Mouse (Mus musculus) limb, embryonic 15.5 days (tissue): ENCODE results near the gene Slc5a3. TPM values are rescaled to one million over a fixed set of nuclear protein-coding genes. Genes with fewer than 3 reads are reported as not detected.

ENCODE experiments used
- ATAC-seq: fragments of 200-750 bp; cut with Nextera tagmentation; 2 replicates; pipeline ENCODE4 v1.8.0; 2017; ENCODE audit warnings: low read depth, moderate TSS enrichment; ENCODE audit not compliant: insufficient number of reproducible peaks, low FRiP score, low TSS enrichment
- H3K27ac ChIP-seq: fragments of 300-500 bp; sonication (generic); 2 replicates; pipeline ENCODE4 v1.5.1; 2015; ENCODE audit warnings: moderate library complexity, mild to moderate bottlenecking, inconsistent platforms
- H3K27me3 ChIP-seq: fragments of 300-500 bp; sonication (generic); 2 replicates; pipeline ENCODE4 v1.6.1; 2015; ENCODE audit warnings: inconsistent platforms
- H3K36me3 ChIP-seq: fragments of 300-500 bp; sonication (generic); 2 replicates; pipeline ENCODE4 v1.6.1; 2015; ENCODE audit warnings: inconsistent platforms
- H3K4me1 ChIP-seq: fragments of 300-500 bp; sonication (generic); 2 replicates; pipeline ENCODE4 v1.6.1; 2015; ENCODE audit warnings: inconsistent platforms
- H3K4me2 ChIP-seq: fragments of 300-500 bp; sonication (generic); 2 replicates; pipeline ENCODE4 v1.6.1; 2015; ENCODE audit warnings: mild to moderate bottlenecking, inconsistent platforms
- H3K4me3 ChIP-seq: fragments of 300-500 bp; sonication (generic); 2 replicates; pipeline ENCODE4 v1.5.1; 2015; ENCODE audit warnings: mild to moderate bottlenecking, inconsistent platforms
- H3K9ac ChIP-seq: fragments of 300-500 bp; sonication (generic); 2 replicates; pipeline ENCODE4 v1.6.1; 2015; ENCODE audit warnings: inconsistent platforms
- H3K9me3 ChIP-seq: fragments of 300-500 bp; sonication (generic); 2 replicates; pipeline ENCODE4 v1.6.1; 2016; ENCODE audit warnings: inconsistent platforms
- WGBS: fragments of 180-500 bp; shearing (Covaris S2); methylation state at CpG from one replicate; pipeline ENCODE4 v1.1.7; 2015; 5-methylcytosine and 5-hydroxymethylcytosine counted together
- polyA plus RNA-seq: library from polyadenylated mRNA; unstranded; fragments of >200 nt; fragmentation: Nextera tagmentation; extraction: Ambion mirVana; gene quantifications from 2 replicates; pipeline ENCODE4 v1.2.1, GENCODE M21; 2015

The Slc5a3 gene
- polyA plus RNA-seq, 1 experiment from 2014 or later = 7.8 TPM

GRCm38 (mm10) chr16:92105631-92106030 lies 47.5 kb downstream of the Slc5a3 start:
- Histone ChIP-seq H3K9ac (no peak overlapping the region), H3K9me3 (no peaks in the 10 kb centered on the region), H3K27ac (no peak overlapping the region), H3K4me1 (0 out of 2 replicates have a peak, but pooled peaks cover 5% of the 10 kb centered on the region), H3K4me3 (no peak overlapping the region), H3K4me2 (no peak overlapping the region), H3K27me3 (no peaks in the 10 kb centered on the region), H3K36me3 (peaks cover 7% of the 10 kb centered on the region; the same call in 1 of the 2 replicates)
- ATAC-seq = no peak
- WGBS = 75% methylated on average over 3 of the region's 3 CpGs

- Histone ChIP-seq H3K9me3 (no peaks in the 10 kb centered on the region), H3K4me2 (no peak overlapping the region), H3K4me1 (0 out of 2 replicates have a peak, but pooled peaks cover 3% of the 10 kb centered on the region), H3K9ac (no peak overlapping the region), H3K27me3 (no peaks in the 10 kb centered on the region), H3K27ac (no peak overlapping the region), H3K36me3 (peaks cover 11% of the 10 kb centered on the region), H3K4me3 (no peak overlapping the region)
- WGBS = 91% methylated on average over 5 of the region's 5 CpGs
- no peak for ATAC-seq
Measured at GRCm38 (mm10) chr16:92107346-92107745, 49.2 kb downstream of the Slc5a3 start.

- H3K9me3 ChIP-seq = no peaks in the 10 kb centered on the region
- peaks cover 18% of the 10 kb centered on the region for H3K36me3 ChIP-seq
- no peak overlapping the region for H3K4me3 ChIP-seq
- no peaks in the 10 kb centered on the region for H3K27me3 ChIP-seq
- peaks cover 26% of the 10 kb centered on the region for H3K4me1 ChIP-seq
- WGBS = 70% methylated on average over 5 of the region's 5 CpGs
- H3K4me2 ChIP-seq = no peak overlapping the region
- H3K9ac ChIP-seq = no peak overlapping the region
- ATAC-seq = no peak
- H3K27ac ChIP-seq = no peak overlapping the region
Measured at GRCm38 (mm10) chr16:92114706-92115241, 56.7 kb downstream of the Slc5a3 start.

DNA sequence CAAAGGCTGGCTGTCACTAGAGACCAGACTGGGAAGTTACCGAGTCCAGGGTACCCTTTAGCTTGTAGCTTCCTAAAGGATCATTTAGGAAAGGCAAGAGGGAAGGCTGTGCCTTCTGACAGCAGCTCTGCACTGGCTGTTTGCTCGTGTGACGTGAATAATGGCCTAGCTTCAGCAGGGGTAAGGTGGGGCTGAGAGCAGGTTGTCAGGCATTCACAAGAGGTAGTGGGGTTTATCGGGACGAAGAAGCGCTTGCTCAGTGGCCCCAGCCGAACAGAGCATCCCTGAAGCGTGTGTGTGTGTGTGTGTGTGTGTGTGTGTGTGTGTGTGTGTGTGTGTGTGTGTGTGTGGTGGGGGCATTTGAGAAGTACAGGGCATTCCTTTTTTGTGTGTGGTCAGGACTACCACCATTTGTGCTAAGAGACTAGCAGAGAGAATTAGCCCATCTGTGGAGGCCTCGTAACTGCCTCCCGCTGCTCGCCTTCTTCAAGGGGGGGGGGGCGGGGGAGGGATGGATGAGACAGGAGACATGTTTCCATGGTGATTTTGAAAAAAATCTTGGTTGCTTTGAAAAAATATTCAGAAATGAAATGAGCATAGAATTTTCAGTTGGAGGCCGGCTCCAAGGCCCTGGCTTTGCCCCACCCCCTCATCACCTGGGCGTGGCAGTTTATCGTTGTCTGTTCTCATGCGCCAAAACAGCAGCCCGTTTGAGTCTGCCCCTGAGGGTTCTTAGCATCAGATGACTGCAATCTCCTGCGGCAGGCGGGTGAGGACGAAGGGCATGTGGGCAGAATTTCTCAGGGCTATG lies 57.7 kb downstream of the Slc5a3 start:
- Histone ChIP-seq H3K4me3 (no peak overlapping the region; the same call in 1 of the 2 replicates), H3K9ac (no peak overlapping the region), H3K4me2 (peak overlapping the region; percentile 13; the same call in 1 of the 2 replicates), H3K27ac (no peak overlapping the region), H3K36me3 (peaks cover 18% of the 10 kb centered on the region), H3K4me1 (peaks cover 26% of the 10 kb centered on the region), H3K27me3 (no peaks in the 10 kb centered on the region), H3K9me3 (no peaks in the 10 kb centered on the region)
- WGBS = 34% methylated on average over 20 of the region's 20 CpGs
- ATAC-seq = no peak

GRCm38 (mm10) chr16:92117337-92118209 lies 59.5 kb downstream of the Slc5a3 start:
- peaks cover 26% of the 10 kb centered on the region for H3K4me1 ChIP-seq
- no peak overlapping the region for H3K27ac ChIP-seq
- H3K9me3 ChIP-seq = no peaks in the 10 kb centered on the region
- peaks cover 7% of the 10 kb centered on the region for H3K36me3 ChIP-seq
- no peaks in the 10 kb centered on the region for H3K27me3 ChIP-seq
- no peak for ATAC-seq
- H3K4me2 ChIP-seq = no peak overlapping the region
- 61% methylated on average over 9 of the region's 9 CpGs for WGBS
- no peak overlapping the region for H3K9ac ChIP-seq
- H3K4me3 ChIP-seq = no peak overlapping the region

GRCm38 (mm10) chr16:92119013-92119515 lies 60.9 kb downstream of the Slc5a3 start:
- 51% methylated on average over 13 of the region's 13 CpGs for WGBS
- H3K27me3 ChIP-seq = no peaks in the 10 kb centered on the region
- no peak for ATAC-seq
- H3K4me1 ChIP-seq = peaks cover 26% of the 10 kb centered on the region
- H3K4me3 ChIP-seq = no peak overlapping the region
- no peaks in the 10 kb centered on the region for H3K9me3 ChIP-seq
- H3K9ac ChIP-seq = no peak overlapping the region
- H3K4me2 ChIP-seq = no peak overlapping the region
- H3K27ac ChIP-seq = no peak overlapping the region
- no peaks in the 10 kb centered on the region for H3K36me3 ChIP-seq

DNA sequence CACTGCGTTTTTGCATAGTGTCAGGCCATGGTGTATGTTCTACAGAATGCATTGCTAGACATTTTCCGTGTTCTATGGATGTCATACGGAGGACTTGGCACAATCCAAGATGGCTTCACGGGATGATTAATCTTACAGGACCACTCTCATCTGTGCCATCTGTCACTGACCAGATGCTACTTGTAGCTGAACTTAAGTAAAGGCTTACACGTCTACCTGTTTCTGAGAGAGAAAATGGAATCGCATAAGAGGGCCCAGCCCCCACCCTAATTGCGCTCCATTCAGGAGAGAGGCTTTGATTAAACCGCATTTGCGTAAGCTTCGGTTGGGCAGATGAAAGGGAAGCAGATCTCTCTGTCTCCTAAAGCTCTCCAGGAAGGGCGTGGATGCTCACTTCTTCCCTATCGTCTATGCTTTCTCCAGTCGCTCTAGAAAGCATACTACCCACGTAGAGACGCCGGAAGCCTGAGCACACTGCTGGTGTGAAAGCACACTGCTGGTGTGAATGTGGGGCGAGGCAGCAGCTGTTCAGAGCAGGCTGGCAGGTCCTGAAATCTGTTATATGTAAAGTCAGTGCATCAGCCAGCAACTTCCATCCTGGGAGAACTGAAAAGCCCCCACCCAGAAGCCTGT lies 62.9 kb downstream of the Slc5a3 start:
- Histone ChIP-seq H3K4me3 (no peak overlapping the region), H3K27ac (no peak overlapping the region), H3K9ac (no peak overlapping the region), H3K9me3 (no peaks in the 10 kb centered on the region), H3K36me3 (no peaks in the 10 kb centered on the region), H3K27me3 (no peaks in the 10 kb centered on the region), H3K4me1 (peaks cover 12% of the 10 kb centered on the region), H3K4me2 (no peak overlapping the region)
- no peak for ATAC-seq
- 76% methylated on average over 17 of the region's 17 CpGs for WGBS

- ATAC-seq = no peak
- Histone ChIP-seq H3K27ac (no peak overlapping the region), H3K4me1 (no peaks in the 10 kb centered on the region), H3K4me3 (no peak overlapping the region), H3K9me3 (no peaks in the 10 kb centered on the region), H3K36me3 (no peaks in the 10 kb centered on the region), H3K9ac (no peak overlapping the region), H3K27me3 (no peaks in the 10 kb centered on the region), H3K4me2 (no peak overlapping the region)
- WGBS = 46% methylated on average over 4 of the region's 4 CpGs
Measured at GRCm38 (mm10) chr16:92127226-92127625, 69.1 kb downstream of the Slc5a3 start.

GRCm38 (mm10) chr16:92127666-92128065 lies 69.5 kb downstream of the Slc5a3 start:
- ATAC-seq = no peak
- Histone ChIP-seq H3K4me3 (no peak overlapping the region), H3K27ac (no peak overlapping the region), H3K4me1 (no peaks in the 10 kb centered on the region), H3K27me3 (no peaks in the 10 kb centered on the region), H3K9ac (no peak overlapping the region), H3K4me2 (no peak overlapping the region), H3K9me3 (no peaks in the 10 kb centered on the region), H3K36me3 (no peaks in the 10 kb centered on the region)
- 84% methylated on average over 5 of the region's 5 CpGs for WGBS

DNA sequence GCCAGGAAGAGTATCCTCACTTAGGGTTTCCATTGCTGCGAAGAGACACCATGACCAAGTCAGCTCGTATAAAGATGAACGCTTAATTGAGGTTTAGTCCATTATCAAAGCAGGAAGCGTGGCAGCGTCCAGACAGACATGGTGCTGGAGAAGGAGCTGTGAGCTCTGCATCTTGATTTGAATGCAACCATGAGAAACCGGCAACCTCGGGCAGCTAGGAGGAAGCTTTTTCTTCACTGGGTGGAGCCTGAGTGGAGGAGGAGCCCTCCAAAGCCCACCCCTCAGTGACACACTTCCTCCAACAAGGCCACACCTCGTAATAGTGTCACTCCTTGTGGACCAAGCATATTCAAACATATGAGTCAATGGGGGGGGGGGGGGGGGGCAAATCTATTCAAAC lies 71.7 kb downstream of the Slc5a3 start:
- Histone ChIP-seq H3K27ac (no peak overlapping the region), H3K36me3 (no peaks in the 10 kb centered on the region), H3K4me1 (no peaks in the 10 kb centered on the region), H3K27me3 (no peaks in the 10 kb centered on the region), H3K4me3 (no peak overlapping the region), H3K9me3 (no peaks in the 10 kb centered on the region), H3K9ac (no peak overlapping the region), H3K4me2 (no peak overlapping the region)
- 91% methylated on average over 8 of the region's 8 CpGs for WGBS
- no peak for ATAC-seq

GRCm38 (mm10) chr16:92132511-92132910 lies 74.4 kb downstream of the Slc5a3 start:
- H3K4me1 ChIP-seq = no peaks in the 10 kb centered on the region
- H3K9me3 ChIP-seq = no peaks in the 10 kb centered on the region
- ATAC-seq = no peak
- H3K36me3 ChIP-seq = no peaks in the 10 kb centered on the region
- H3K4me3 ChIP-seq = no peak overlapping the region
- no peak overlapping the region for H3K27ac ChIP-seq
- no peak overlapping the region for H3K4me2 ChIP-seq
- H3K27me3 ChIP-seq = no peaks in the 10 kb centered on the region
- no peak overlapping the region for H3K9ac ChIP-seq
- WGBS = 87% methylated on average over 4 of the region's 4 CpGs
